Mouse (Mus musculus) intestine, embryonic 16.5 days (tissue): ENCODE results near the gene Olfr744. TPM values are rescaled to one million over a fixed set of nuclear protein-coding genes. Genes with fewer than 3 reads are reported as not detected.
"Not testable (repeated sequence)": the region's sequence is repeated elsewhere in the genome, so short reads cannot be mapped to it uniquely, and the experiment has no call there.

Experiments used
- ATAC-seq: fragments of 200-750 bp; cut with Nextera tagmentation; 2 replicates; pipeline ENCODE4 v1.8.0; 2017; ENCODE audit warnings: moderate TSS enrichment, moderate library complexity
- H3K27ac ChIP-seq: fragments of 300-500 bp; sonication (generic); 2 replicates; pipeline ENCODE4 v1.5.1; 2014; ENCODE audit warnings: mild to moderate bottlenecking, low read length
- H3K27me3 ChIP-seq: fragments of 300-500 bp; sonication (generic); replicated peaks from 2 replicates; pipeline ENCODE4 v1.6.1; 2014; ENCODE audit warnings: low read length, control low read depth, mixed read lengths; ENCODE audit not compliant: control insufficient read depth, insufficient read depth
- H3K36me3 ChIP-seq: fragments of 300-500 bp; sonication (generic); 2 replicates; pipeline ENCODE4 v1.6.1; 2014; ENCODE audit warnings: low read length, control low read depth; ENCODE audit not compliant: control insufficient read depth, insufficient read depth
- H3K4me1 ChIP-seq: fragments of 300-500 bp; sonication (generic); 2 replicates; pipeline ENCODE4 v1.6.1; 2014; ENCODE audit warnings: low read length, control low read depth, mixed read lengths; ENCODE audit not compliant: control insufficient read depth, insufficient read depth
- H3K4me2 ChIP-seq: fragments of 300-500 bp; sonication (generic); 2 replicates; pipeline ENCODE4 v1.6.1; 2014; ENCODE audit warnings: low read depth, low read length, control low read depth
- H3K4me3 ChIP-seq: fragments of 300-500 bp; sonication (generic); 2 replicates; pipeline ENCODE4 v1.5.1; 2014; ENCODE audit warnings: mild to moderate bottlenecking, low read length
- H3K9ac ChIP-seq: fragments of 300-500 bp; sonication (generic); 2 replicates; pipeline ENCODE4 v1.6.1; 2014; ENCODE audit warnings: low read depth, low read length
- H3K9me3 ChIP-seq: fragments of 300-500 bp; sonication (generic); 2 replicates; pipeline ENCODE4 v1.6.1; 2016; ENCODE audit warnings: low read length, control low read depth; ENCODE audit not compliant: control insufficient read depth
- WGBS: fragments of 180-500 bp; shearing (Covaris S2); extraction: QIAGEN DNeasy Blood & Tissue Kit; methylation state at CpG from one replicate; pipeline ENCODE4 v1.1.7; 2014; 5-methylcytosine and 5-hydroxymethylcytosine counted together
- polyA plus RNA-seq: library from polyadenylated mRNA; unstranded; fragments of >200 nt; fragmentation: Nextera tagmentation; extraction: Ambion mirVana; gene quantifications from 2 replicates; pipeline ENCODE4 v1.2.1, GENCODE M21; 2015

The Olfr744 gene
- polyA plus RNA-seq, result not detected in 2 replicates

DNA sequence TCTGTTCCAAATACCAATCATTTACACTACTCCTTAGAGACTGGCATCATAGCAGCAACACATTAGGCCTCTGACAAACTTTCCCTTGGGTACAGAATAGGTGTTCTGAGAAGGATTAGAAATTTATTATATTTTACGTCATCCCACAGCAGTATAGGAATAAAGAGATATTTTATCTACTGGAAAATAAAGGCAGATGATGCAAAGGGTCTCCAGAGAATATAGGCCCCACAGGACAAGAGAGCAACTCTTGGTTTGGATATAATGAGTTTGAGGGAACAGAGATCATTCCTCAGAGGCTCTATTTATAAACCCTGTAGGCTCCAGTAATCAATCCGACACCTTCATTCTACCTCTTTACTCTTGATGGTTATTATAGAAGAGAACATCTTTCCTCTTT is at the start of gene Olfr744:
Gene Olfr744 (plus strand): TSS at position 301 of the 400 bp plus-strand sequence.
- Histone ChIP-seq H3K4me1 (no peaks in the 10 kb centered on the region), H3K9me3 (no peaks in the 10 kb centered on the region), H3K36me3 (no peaks in the 10 kb centered on the region), H3K9ac (no peak within 1 kb of the TSS), H3K4me2 (no peak within 1 kb of the TSS), H3K4me3 (no peak within 1 kb of the TSS), H3K27me3 (no peaks in the 10 kb centered on the region), H3K27ac (no peak within 1 kb of the TSS)
- 93% methylated on average over 2 of the region's 2 CpGs for WGBS
- no peak for ATAC-seq

DNA sequence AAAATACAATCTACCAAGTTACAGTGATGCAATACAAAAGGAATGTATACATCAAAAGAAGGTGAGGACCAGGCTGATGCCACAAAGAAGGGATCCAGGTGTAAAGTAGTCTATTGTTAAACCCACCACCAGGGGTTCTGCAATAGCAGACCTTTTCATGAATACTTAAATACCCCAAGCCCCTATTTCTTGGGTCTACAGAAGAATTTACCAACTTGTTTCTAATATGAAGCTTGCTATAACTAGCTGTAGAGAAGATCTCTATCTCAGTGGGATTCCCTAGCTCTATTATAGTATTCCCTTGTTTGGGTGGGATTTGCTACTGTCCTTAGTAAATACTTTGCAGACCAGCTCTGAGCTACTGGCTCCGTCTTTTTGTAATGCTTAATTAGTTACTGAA is 41.6 kb upstream of the Olfr744 start:
- not testable (repeated sequence) for H3K36me3 ChIP-seq, H3K4me3 ChIP-seq, H3K4me2 ChIP-seq, ATAC-seq, H3K4me1 ChIP-seq, H3K9ac ChIP-seq, H3K9me3 ChIP-seq, H3K27me3 ChIP-seq, H3K27ac ChIP-seq
- WGBS, result 88% methylated on average over 1 of the region's 1 CpGs

DNA sequence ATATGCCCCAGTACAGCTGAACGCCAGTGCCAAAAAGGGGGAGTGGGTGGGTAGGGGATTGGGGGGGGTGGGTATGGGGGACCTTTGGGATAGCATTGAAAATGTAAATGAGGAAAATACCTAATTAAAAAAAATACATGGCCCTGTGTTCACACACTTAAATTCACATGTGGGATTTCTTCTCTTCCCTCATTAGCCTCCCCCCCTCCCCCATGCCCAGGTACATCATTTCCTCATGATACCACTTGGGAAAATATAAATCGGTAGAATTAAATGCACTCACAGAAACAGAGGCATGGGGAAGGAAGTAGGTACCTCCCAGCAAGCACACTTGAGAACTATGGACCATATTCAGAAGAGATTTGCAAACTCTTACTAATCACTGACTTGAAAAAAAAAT is 24.4 kb downstream of the Olfr744 start, which contains the start of gene Olfr745:
Gene Olfr745 (plus strand): TSS at position 301 of the 400 bp plus-strand sequence.
- no peaks in the 10 kb centered on the region for H3K4me1 ChIP-seq
- H3K36me3 ChIP-seq, result no peaks in the 10 kb centered on the region
- no peak for ATAC-seq
- H3K9me3 ChIP-seq, result no peaks in the 10 kb centered on the region
- H3K27me3 ChIP-seq, result no peaks in the 10 kb centered on the region
- no peak within 1 kb of the TSS for H3K4me3 ChIP-seq
- 91% methylated on average over 2 of the region's 2 CpGs for WGBS
- H3K4me2 ChIP-seq, result no peak within 1 kb of the TSS
- H3K9ac ChIP-seq, result no peak within 1 kb of the TSS
- H3K27ac ChIP-seq, result no peak within 1 kb of the TSS

DNA sequence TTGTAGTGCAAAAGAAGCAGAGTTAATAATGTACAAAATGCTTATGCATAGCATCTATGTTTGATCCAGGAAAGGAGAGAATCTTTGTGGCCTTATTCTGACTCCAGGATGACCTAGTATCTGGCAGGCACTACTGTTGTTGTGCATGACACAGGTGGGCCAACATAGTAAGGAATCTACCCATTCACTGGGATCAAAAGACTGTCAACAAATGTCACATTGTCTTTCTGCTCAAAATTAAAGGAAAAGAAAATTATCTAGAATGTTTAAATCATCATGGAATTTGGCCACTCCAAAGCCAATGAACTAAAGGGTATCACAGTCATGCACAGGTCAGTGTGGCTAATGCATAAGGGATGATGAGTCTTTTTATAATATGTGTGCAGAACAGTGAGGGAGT is 32.1 kb downstream of the Olfr744 start, which contains the start of gene Olfr746:
Gene Olfr746 (plus strand): TSS at position 301 of the 400 bp plus-strand sequence.
- Histone ChIP-seq H3K36me3 (no peaks in the 10 kb centered on the region), H3K9me3 (no peaks in the 10 kb centered on the region), H3K4me3 (no peak within 1 kb of the TSS), H3K4me2 (no peak within 1 kb of the TSS), H3K9ac (no peak within 1 kb of the TSS), H3K27me3 (no peaks in the 10 kb centered on the region), H3K4me1 (no peaks in the 10 kb centered on the region), H3K27ac (no peak within 1 kb of the TSS)
- no peak for ATAC-seq

Other genes starting within 250 kb of the Olfr744 start
- not detected in 2 replicates for gene Olfr736, start 233.7 kb upstream of the Olfr744 start, polyA plus RNA-seq
- not detected in 2 replicates for gene Olfr738, start 207.3 kb upstream of the Olfr744 start, polyA plus RNA-seq
- gene Olfr739, start 196.3 kb upstream of the Olfr744 start, polyA plus RNA-seq, result not detected in 2 replicates
- gene Olfr740, start 169.3 kb upstream of the Olfr744 start, polyA plus RNA-seq, result not detected in 2 replicates
- gene Olfr741, start 142.1 kb upstream of the Olfr744 start, polyA plus RNA-seq, result not detected in 2 replicates
- gene Olfr742, start 111.3 kb upstream of the Olfr744 start, polyA plus RNA-seq, result not detected in 2 replicates
- not detected in 2 replicates for gene Olfr743, start 93.0 kb upstream of the Olfr744 start, polyA plus RNA-seq
- not detected in 2 replicates for gene Olfr745, start 24.5 kb downstream of the Olfr744 start, polyA plus RNA-seq
- not detected in 2 replicates for gene Olfr746, start 32.2 kb downstream of the Olfr744 start, polyA plus RNA-seq
- not detected in 2 replicates for gene Olfr747, start 78.3 kb downstream of the Olfr744 start, polyA plus RNA-seq
- not detected in 2 replicates for gene Olfr748, start 92.5 kb downstream of the Olfr744 start, polyA plus RNA-seq
- not detected in 2 replicates for gene Olfr749, start 130.2 kb downstream of the Olfr744 start, polyA plus RNA-seq
- 52.6 and 60.4 TPM in 2 replicates for gene Ttc5, start 170.6 kb downstream of the Olfr744 start, polyA plus RNA-seq
- gene Ccnb1ip1, start 192.9 kb downstream of the Olfr744 start, polyA plus RNA-seq, result not detected in 2 replicates
- gene Parp2, start 193.0 kb downstream of the Olfr744 start, polyA plus RNA-seq, result 56.4 and 60.6 TPM in 2 replicates